Mouse (Mus musculus): ENCODE data around the gene Olfr803.

Gene Olfr803

DNA sequence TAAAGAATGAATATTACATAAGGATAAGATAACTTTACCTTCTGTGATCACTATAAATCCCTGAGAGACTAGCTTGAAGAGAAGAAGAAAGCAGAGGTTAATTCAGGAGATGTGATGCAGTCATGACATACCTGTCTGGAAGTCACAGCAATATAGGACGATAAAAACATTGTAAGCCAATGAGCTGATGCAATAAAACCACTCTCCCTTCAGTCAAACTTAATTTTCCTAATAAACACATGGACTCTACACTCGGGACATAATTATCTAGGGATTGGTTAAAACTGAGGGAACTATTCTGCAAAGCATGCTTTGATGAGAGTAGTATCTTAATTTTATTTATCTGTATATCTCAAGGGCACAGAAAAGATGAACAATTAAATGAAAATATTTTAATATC lies at the start of gene Olfr803:
TSS of gene Olfr803 (minus strand) at position 101 of the 400 bp plus-strand sequence.
- DNase-seq (ENCODE audit: low spot score), result no peak

DNA sequence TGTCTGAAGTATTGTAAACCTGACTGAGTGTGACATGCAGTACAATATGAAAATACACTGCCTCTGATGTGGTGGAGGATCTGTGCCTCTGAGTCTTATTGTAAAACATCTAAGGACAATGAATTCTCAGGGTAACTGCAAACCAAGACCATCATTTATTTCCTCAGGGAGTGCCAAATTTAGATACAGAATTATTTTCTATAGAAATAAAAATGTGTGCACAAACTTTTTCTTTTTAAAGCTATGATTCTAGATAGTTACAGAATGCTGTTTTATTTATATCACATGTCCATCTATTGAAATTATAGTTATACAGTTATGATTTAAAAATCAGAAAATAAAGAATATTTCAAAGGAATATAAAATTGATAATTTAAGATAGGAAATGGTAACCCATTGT lies 47.7 kb upstream of the Olfr803 start, which contains the start of gene Olfr806:
TSS of gene Olfr806 (minus strand) at position 101 of the 400 bp plus-strand sequence.
- DNase-seq (ENCODE audit: low spot score), result no peak

DNA sequence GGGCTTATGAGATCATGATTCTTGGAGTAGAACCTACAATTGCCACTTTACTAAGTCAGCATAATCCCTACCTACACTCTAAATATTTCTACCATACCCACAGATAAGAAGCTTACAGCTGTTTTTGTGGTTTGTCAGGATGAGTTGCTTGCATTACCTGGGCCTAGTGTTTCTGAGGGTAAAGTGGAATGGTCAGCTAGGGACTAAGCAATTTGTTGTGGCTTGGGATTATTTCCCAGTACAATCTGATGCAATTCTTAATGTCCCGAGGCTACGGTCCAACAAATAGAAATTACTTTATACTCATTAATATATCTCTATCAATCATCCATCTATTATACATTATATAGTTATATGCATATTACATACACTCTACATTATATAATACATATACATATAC lies 35.2 kb upstream of the Olfr803 start, which contains the start of gene Olfr805:
TSS of gene Olfr805 (minus strand) at position 101 of the 400 bp plus-strand sequence.
- DNase-seq (ENCODE audit: low spot score), result no peak

DNA sequence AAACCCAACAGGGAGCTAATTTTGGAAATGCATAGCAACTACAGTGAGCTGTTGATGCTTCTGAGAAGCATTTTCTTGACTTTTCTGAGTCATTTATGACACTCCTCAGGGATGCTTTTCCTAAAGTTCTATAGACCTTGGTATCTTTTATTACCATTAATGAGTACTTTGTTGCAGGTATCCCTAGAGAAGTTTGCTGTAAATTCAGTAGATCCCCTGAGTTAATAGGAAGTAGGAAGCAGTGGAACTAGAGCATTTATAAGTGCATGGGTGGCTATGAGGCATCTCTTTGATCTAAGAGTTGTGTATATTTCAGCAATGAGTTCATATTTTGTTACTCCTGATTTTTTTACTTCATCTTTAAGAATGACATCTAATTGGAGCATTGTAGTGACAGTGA lies 8.8 kb upstream of the Olfr803 start, which contains the start of gene Olfr804:
TSS of gene Olfr804 (plus strand) at position 301 of the 400 bp plus-strand sequence.
- DNase-seq (ENCODE audit: low spot score), result no peak

DNA sequence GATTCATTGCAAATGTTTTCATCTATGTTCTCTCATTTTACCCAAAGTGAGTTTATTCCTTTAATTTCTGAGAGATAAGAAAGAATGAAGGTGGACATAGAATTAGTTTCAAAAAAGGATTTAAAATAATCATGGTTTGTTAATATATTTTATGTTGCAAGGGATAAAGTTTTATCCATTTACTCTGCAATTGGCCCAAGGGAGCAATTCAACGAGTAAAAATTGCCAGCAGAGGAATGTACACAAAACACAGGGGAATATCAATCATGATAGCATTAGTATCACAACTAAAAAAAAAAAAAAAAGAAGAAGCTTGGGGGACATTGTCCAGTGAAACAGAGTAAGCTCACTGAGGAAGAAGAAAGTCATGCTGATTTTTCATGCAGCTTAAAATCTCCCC lies 6.0 kb downstream of the Olfr803 start, which contains the start of gene Olfr802:
TSS of gene Olfr802 (minus strand) at position 101 of the 400 bp plus-strand sequence.
- DNase-seq (ENCODE audit: low spot score), result no peak

DNA sequence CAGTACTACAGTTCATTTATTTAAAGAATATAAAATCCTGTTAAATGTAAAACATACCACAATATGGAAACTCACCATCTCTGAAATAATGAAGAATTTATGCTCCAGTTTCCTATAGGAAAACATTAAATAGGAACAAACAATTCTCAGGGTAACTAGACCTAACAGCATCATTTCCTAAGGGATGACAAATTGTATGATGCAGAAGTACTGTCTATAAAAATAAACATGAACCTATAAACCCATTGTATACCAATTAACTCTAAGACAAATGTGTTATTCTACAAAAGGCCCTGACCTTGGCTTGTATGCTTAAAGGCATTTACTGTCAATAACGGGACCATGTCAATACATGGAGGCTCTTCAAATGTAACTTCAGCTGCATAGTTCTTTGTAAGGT lies 20.3 kb downstream of the Olfr803 start, which contains the start of gene Olfr801:
TSS of gene Olfr801 (minus strand) at position 101 of the 400 bp plus-strand sequence.
- no peak for DNase-seq (ENCODE audit: low spot score)

DNA sequence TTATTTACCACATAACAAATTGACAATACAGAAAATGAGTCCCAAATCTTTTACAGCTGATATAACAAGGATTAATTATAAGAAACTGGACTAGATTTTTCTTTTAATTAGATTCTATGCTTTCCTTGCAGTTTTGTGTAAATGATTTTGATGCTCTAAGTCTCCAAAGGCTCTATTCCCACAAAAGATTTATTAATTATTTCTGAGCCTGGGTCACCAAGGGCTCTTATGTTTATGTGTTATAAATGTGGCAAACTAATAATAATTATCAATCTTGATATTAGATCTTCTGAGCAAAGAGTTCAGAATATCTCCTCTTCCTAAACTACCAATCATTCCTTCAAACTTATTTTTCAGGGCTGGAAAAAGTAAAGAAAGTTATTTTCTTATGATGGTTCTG lies 36.7 kb downstream of the Olfr803 start, which contains the start of gene Olfr800:
TSS of gene Olfr800 (plus strand) at position 301 of the 400 bp plus-strand sequence.
- no peak for DNase-seq (ENCODE audit: low spot score)

DNA sequence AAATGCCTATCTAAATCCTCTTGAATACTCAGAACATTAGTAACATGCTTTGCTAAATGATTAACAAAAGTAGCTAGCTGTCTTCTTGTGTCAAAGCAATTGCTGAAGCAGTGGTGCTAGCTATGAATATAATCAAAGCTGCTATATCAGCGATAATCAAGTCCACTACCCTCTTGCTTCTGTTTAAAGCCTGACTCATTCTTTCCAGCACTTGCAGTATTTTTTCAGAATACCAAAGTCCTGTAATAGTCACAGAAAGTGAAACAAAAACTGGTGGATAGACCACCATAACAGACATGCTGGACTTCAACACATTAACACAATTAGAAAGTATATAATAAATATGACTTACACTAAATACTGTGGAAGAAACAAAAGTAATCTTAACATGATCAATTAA lies 42.3 kb downstream of the Olfr803 start:
- no peak for DNase-seq (ENCODE audit: low spot score)

All from urinary bladder, postnatal 10 days (tissue).